Mouse (Mus musculus) thymus, adult 2 months (tissue): Measurements from ENCODE around the gene Memo1. TPM values are rescaled to one million over a fixed set of nuclear protein-coding genes. Genes with fewer than 3 reads are reported as not detected.
A peak's percentile ranks its signal among the peaks of the same experiment; 100 is the strongest.

Experiments used
- DNase-seq: peaks from one replicate; pipeline ENCODE4 v3.0.0; 2021
- H3K27ac ChIP-seq: fragments of 200-500 bp; 2 replicates; pipeline ENCODE4 v1.5.1; 2012; ENCODE audit warnings: low read length, control low read depth; ENCODE audit not compliant: control insufficient read depth, insufficient read depth
- H3K27me3 ChIP-seq: fragments of 200-500 bp; 2 replicates; pipeline ENCODE4 v1.6.1; 2012; ENCODE audit warnings: mild to moderate bottlenecking, low read length, moderate library complexity, mixed read lengths; ENCODE audit not compliant: control insufficient read depth, insufficient read depth
- H3K36me3 ChIP-seq: fragments of 200-500 bp; 2 replicates; pipeline ENCODE4 v1.6.1; 2012; ENCODE audit warnings: mild to moderate bottlenecking, low read length, moderate library complexity; ENCODE audit not compliant: control insufficient read depth, insufficient read depth
- H3K4me1 ChIP-seq: fragments of 200-500 bp; replicated peaks from 2 replicates; pipeline ENCODE4 v1.6.1; 2012; ENCODE audit warnings: low read length; ENCODE audit not compliant: control insufficient read depth, insufficient read depth
- H3K4me3 ChIP-seq: fragments of 200-500 bp; 2 replicates; pipeline ENCODE4 v1.5.1; 2012; ENCODE audit warnings: mild to moderate bottlenecking, low read length, control low read depth, moderate library complexity; ENCODE audit not compliant: control insufficient read depth, insufficient read depth
- CTCF ChIP-seq: fragments of 200-500 bp; IDR thresholded peaks from 2 replicates; pipeline ENCODE4 v1.5.1; 2012; ENCODE audit warnings: mild to moderate bottlenecking, control low read depth, low read length, moderate library complexity, borderline replicate concordance; ENCODE audit not compliant: control insufficient read depth, poor library complexity, insufficient read depth; ENCODE audit errors: extremely low read depth
- POLR2A ChIP-seq: fragments of 200-500 bp; IDR thresholded peaks from 2 replicates; pipeline ENCODE4 v1.6.1; 2012; ENCODE audit warnings: mild to moderate bottlenecking, low read length, control low read depth, moderate library complexity; ENCODE audit not compliant: control insufficient read depth, poor library complexity, insufficient read depth; ENCODE audit errors: extremely low read depth
- WGBS: fragments of 180-500 bp; shearing (Covaris S2); methylation state at CpG from one replicate; pipeline ENCODE4 v1.1.7; 2018; 5-methylcytosine and 5-hydroxymethylcytosine counted together
- polyA plus RNA-seq: library from polyadenylated mRNA; depleted of rRNA; stranded (reverse); fragments of >200 nt; gene quantifications from 2 replicates; pipeline ENCODE4 v1.2.3, GENCODE M21; 2012

Gene Memo1
- polyA plus RNA-seq, 1 experiment: 64.5 TPM

- no peak for TF ChIP-seq POLR2A
- TF ChIP-seq CTCF: no peak
- 88% methylated on average over 2 of the region's 2 CpGs for WGBS
Measured at GRCm38 (mm10) chr17:74323844-74324243, 28.5 kb upstream of the Memo1 start, which contains the start of gene Dpy30. Dpy30 (minus strand) TSS chr17:74323944.

GRCm38 (mm10) chr17:74322400-74323054 lies 27.2 kb upstream of the Memo1 start:
- H3K4me1 ChIP-seq: no peaks in the 10 kb centered on the region
- no peaks in the 10 kb centered on the region for H3K36me3 ChIP-seq
- 67% methylated on average over 5 of the region's 5 CpGs for WGBS
- H3K27me3 ChIP-seq: no peaks in the 10 kb centered on the region
- TF ChIP-seq POLR2A (no peak), CTCF (no peak)
- no peak overlapping the region for H3K27ac ChIP-seq
- H3K4me3 ChIP-seq: no peak overlapping the region
- peak; percentile 35 for DNase-seq

More at GRCm38 (mm10) chr17:74323844-74324243, 28.5 kb upstream of the Memo1 start, which contains the start of gene Dpy30:
- H3K36me3 ChIP-seq: no peaks in the 10 kb centered on the region
- no peak within 1 kb of the TSS for H3K27ac ChIP-seq
- DNase-seq: no peak
- no peak within 1 kb of the TSS for H3K4me3 ChIP-seq
- H3K4me1 ChIP-seq: no peaks in the 10 kb centered on the region
- H3K27me3 ChIP-seq: no peaks in the 10 kb centered on the region

DNA sequence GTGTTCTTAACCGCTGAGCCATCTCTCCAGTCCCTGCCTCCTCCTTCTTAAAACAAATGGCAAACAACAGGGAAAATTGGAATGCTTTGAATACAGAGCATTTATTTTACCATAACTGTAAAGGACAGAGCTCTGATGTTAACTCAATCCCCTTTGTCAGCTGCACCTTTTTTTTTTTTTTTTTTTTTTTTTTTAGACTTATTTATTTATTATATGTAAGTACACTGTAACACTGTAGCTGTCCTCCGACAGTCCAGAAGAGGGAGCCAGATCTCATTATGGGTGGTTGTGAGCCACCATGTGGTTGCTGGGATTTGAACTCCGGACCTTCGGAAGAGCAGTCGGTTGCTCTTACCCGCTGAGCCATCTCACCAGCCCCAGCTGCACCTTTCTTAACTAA lies 23.4 kb upstream of the Memo1 start:
- no peaks in the 10 kb centered on the region for H3K36me3 ChIP-seq
- no peaks in the 10 kb centered on the region for H3K4me1 ChIP-seq
- WGBS: 96% methylated on average over 6 of the region's 6 CpGs
- no peak overlapping the region for H3K27ac ChIP-seq
- no peak overlapping the region for H3K4me3 ChIP-seq
- TF ChIP-seq POLR2A: no peak
- no peak for TF ChIP-seq CTCF
- no peak for DNase-seq
- H3K27me3 ChIP-seq: no peaks in the 10 kb centered on the region

DNA sequence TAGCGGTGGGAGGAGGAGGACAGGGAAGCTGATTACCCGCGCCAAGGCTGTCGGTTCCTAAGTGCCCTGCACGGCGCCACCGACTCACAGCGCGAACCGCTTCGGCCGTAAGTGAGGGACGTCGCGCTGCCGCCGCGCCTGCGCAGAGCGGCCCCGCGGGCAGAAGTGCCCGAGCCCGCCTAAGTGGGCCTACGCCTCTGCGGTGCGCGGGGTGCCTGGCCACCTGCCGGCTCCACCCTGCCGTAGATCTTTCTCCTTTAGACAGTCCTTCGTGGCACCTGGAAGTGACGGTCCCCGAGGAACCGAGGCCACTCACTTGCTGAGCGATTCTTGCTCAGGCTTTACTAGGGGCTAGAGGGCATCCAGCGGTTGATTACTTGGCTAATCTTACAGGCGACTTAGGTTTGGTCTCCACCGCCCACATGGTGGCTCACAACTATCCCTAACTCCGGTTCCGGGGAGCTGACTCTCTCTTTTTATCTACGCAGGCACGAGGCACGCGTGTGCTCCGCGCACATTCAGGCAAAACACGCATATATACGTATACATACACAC lies 21.1 kb upstream of the Memo1 start:
- TF ChIP-seq CTCF (peak; percentile 40; the same call in 1 of the 2 replicates), POLR2A (no peak; the same call in none of the 2 replicates)
- Histone ChIP-seq H3K27me3 (no peaks in the 10 kb centered on the region), H3K27ac (peak overlapping the region; percentile 74), H3K4me1 (no peaks in the 10 kb centered on the region), H3K4me3 (peak overlapping the region; percentile 84), H3K36me3 (no peaks in the 10 kb centered on the region)
- peak; percentile 87 for DNase-seq
- under 1% methylated on average over 48 of the region's 48 CpGs for WGBS

GRCm38 (mm10) chr17:74315445-74316308 lies 20.4 kb upstream of the Memo1 start:
- WGBS: under 1% methylated on average over 45 of the region's 45 CpGs
- TF ChIP-seq POLR2A (no peak), CTCF (no peak)
- H3K36me3 ChIP-seq: no peaks in the 10 kb centered on the region
- peak overlapping the region; percentile 46; the same call in 1 of the 2 replicates for H3K27ac ChIP-seq
- H3K4me3 ChIP-seq: peak overlapping the region; percentile 84
- H3K4me1 ChIP-seq: no peaks in the 10 kb centered on the region
- H3K27me3 ChIP-seq: no peaks in the 10 kb centered on the region
- DNase-seq: no peak

DNA sequence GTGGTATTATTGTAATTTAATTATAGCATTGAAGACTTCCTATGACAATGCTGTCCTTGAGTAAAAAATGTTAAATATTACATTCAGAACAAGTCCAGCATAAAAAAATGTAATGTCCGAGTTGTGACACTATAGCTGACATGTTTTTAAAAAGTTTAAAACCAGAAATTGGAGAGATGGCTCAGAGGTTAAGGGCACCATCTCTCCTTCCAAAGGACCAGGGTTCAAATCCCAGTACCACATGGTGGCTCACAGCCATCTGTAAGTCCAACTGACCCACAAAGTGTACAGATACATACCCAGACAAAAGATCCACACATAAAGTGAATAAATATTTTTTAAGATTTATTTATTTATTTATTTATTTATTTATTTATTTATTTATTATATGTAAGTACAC lies 10.7 kb upstream of the Memo1 start:
- no peak for DNase-seq
- H3K36me3 ChIP-seq: peaks cover 19% of the 10 kb centered on the region; the same call in 1 of the 2 replicates
- no peak overlapping the region for H3K4me3 ChIP-seq
- H3K27me3 ChIP-seq: no peaks in the 10 kb centered on the region
- TF ChIP-seq POLR2A: no peak
- no peak for TF ChIP-seq CTCF
- 98% methylated on average over 1 of the region's 1 CpGs for WGBS
- no peak overlapping the region for H3K27ac ChIP-seq
- no peaks in the 10 kb centered on the region for H3K4me1 ChIP-seq
